Mouse (Mus musculus) thymus, postnatal 25 days (tissue): ENCODE data around the gene Gm17324.
A peak's percentile ranks its signal among the peaks of the same experiment; 100 is the strongest.

Experiments used
- DNase-seq: peaks from one replicate; pipeline ENCODE4 v3.0.0; 2022

Gene Gm17324

DNA sequence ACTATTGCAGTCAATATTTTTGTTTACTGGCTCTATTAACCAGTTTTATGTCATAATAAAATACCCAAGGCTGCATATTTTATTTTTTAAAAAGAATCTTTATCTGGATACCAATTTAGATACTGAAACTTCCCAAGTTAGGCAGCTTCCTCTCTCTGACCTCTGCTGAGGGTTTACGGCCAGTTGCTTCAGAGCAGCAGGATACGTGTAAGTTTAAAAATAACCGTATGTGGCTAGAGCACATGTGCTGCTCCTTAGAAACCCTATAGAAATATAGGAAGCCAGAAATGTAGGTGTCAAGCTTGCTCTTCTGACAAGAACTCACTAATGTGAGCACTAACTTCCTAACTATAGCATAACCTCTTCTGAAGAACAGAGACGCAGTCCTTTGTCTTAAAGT lies 14.8 kb upstream of the Gm17324 start:
- DNase-seq, result no peak

DNA sequence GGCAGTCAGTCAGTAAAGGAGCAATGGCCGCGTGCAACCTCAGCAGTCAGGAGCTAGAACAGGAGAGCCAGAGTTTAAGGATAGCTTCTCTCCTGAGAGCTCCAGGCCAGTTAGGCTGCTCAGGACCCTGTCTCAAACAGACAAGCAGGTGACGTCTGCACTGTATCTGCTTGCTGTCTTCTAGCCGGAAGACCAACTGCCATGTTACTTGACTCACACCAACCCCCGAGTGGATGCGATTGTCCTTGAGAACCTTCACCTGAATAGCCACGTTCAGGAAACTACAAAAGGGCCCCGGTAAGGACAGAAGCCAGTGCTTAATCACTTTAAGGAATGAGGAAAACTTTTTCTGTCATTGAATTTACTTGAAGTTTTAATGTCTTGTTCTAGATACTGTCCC lies 8.4 kb upstream of the Gm17324 start:
- DNase-seq, result no peak

GRCm38 (mm10) chr9:78451382-78451781 lies 2.8 kb upstream of the Gm17324 start:
- DNase-seq, result peak; percentile 33

DNA sequence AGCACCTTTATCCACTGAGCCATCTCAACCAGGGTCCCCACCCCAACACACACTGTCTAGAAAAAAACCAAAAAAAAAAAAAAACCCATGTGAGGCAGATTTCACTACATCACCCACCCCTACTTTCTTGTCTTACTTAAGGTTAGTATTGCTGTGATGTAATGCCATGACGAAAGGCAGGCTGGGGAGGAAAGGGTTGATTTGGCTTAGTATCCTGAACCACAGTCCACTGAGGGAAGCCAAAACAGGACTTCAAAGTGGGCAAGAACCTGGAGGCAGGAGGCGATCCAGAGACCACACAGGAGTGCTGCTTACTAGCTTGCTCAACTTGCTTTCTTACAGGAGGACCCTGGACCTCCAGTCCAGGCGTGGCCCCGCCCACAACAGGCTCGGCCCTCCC lies 1.8 kb upstream of the Gm17324 start:
- no peak for DNase-seq

DNA sequence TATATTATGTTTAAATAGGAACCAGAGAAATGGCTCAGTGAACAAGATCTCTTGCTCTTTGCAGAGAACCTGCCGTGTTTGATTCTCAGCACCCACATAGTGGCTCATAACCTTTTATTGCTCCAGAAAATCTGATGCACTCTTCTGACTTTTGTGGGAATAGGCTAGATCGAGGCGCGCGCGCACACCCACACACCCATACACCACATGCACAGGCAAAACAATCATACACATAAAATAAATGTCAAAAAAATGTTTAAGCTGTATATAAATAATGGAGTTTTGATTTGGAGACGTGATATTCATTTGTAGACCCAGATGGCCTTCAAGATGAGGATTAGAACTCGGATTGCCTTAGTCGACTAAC lies 997 bp downstream of the Gm17324 start:
- DNase-seq, result no peak

DNA sequence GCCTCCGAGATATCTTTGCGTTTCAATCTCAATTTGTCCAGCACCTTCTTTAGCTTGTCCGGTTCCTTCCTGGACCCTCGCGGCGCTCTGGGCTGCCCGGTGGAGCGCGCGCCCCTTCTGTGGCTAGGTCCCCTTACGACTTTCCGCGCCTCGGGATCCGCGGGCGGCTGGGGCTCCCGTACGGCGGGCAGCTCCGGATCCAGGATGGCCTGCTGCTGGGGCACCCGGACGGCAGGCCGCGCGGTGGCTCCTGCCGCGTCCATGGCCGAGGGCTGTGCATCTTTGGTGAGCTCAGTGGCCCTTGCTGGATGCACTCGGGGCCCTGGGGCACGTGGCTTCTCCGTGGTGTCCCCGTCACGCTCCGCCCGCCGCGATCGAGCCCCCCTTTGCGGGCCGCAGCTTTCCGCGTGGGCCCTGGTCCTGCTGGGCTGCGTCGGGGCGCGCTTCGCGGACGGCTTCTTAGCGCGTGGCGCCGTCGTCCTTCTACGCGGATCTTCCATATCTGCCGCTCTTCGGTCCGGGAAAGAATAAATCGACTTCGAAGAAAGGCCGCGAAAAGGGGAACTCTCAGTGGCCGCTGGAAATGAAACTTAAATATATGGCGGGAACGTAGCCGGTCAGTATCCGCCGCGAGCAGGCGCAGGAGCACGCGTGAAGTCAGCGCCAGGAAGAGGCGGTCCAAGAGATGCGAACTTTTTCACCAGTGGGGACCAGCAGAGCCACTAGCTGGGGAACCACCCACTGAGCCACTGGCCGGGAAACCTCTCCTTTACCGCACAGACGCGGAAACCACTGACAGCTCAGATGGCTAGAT lies 5.8 kb downstream of the Gm17324 start, which contains the start of gene Cgas:
TSS of gene Cgas (minus strand) at position 659 of the 814 bp plus-strand sequence.
- DNase-seq, result peak; percentile 46

DNA sequence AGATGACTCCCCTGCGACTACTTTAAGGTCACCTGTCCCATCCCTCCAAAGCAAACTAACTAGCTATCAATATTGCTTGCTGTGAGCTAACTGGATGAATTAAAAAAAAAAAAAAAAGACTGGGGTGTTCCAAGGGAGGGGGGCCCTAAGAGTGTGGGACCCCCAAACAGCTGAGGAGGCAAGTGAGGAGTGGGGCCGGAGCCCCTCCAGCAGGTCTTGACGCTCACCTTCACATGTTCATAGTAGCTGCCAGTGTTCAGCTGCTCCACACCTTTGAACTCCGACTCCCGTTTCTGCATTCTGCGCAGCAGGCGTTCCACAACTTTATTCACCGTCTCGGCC lies 6.4 kb downstream of the Gm17324 start:
- DNase-seq, result no peak

DNA sequence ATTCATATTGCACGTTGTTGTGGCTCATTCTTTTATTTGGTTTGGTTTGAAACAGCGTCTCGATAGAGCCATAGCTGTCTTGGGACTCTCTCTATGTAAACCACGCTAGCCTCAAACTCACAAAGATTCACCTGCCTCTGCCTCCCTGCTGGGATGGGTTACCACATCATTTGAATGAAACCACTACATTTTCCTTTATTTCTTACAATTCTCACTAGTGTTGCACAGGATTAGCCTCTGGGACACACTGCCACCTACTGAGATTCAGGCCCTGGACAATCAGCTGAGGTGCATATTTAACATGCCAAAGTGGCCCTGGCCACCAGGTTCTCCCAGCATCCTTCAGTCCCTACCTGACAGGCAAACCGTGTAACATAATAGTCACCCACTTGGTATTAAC lies 9.2 kb downstream of the Gm17324 start:
- no peak for DNase-seq

DNA sequence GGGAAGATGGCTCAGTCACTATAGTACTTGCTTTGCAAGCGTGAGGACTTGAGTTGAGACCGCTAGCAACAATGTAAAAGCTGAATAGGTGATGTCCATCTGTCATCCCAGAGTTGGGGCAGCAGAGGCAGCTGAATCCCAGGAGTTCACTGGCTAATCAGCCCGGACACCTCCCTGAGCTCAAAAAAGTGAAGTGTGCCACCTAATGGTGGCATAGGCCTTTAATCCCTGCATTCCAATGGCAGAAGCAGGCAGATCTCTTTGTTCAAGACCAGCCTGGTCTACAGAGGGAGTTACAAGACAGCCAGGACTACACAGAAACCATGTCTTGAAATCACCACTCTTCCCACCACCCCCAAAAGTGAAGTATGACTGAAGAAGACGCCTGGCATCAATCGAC lies 16.1 kb downstream of the Gm17324 start:
- DNase-seq, result no peak

DNA sequence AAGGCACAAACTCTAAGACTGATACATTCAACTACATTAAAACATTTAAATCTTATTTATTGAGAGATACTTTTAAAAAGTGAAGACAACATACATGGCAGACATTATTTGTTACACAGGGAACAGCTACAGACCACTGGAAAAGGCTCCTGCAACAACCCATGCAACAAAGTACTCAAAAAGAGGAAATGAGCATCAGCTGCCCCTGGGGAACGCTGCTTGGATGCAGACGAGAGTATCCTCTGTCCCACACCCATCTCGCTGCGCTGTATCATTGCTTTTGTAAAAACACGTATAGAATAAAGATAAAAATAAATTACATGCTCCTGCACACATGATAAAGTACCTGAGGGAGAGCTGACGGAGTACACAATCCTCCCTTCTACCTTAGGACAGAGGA lies 18.1 kb downstream of the Gm17324 start:
- no peak for DNase-seq

DNA sequence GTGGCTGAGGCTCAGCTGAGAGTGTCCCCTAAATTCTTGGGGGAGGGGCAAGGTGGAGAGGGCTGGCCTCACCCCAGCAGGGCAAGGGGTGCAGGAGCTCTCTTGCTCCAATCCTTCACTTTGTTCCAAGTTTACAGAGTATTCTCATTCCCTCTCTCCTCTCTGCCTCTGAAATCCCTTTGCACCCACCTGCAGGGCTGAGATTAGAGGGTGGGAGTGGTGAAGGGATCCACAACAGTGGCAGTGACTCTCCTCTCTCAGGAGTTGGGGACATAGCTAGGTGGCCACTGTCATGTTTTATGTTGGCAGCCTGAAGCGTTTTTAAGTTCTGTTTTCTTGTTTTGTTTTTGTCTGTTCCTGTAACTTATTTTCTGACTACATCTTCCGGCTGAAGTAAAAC lies 19.0 kb downstream of the Gm17324 start:
- no peak for DNase-seq

DNA sequence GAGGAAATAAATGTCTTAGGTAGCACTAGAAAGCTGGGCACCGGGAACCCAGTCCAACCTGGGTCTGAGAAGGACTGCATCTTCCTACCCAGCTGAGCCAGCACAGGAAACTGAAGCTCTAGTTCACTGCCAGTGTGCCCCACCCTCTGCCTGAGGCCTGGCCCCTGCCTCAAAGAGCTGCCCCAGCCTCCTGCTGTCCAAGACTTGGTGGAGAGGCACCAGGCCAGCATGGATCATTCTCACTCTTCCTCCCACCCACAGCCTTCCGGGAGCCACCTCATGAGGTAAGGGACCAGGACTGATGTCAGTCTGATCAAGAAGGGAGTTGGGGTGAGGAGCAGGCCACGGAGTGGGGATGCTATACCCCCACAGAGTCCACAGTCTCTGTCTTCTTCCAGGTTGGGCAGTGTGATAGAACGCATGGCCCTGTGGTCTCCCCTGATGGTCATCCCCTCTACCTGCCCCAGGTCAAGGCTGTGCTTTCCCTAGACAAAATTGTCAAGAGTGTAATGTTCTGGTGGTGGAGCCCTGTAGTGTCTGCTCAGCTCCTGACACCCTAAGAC lies 19.6 kb downstream of the Gm17324 start:
- no peak for DNase-seq

DNA sequence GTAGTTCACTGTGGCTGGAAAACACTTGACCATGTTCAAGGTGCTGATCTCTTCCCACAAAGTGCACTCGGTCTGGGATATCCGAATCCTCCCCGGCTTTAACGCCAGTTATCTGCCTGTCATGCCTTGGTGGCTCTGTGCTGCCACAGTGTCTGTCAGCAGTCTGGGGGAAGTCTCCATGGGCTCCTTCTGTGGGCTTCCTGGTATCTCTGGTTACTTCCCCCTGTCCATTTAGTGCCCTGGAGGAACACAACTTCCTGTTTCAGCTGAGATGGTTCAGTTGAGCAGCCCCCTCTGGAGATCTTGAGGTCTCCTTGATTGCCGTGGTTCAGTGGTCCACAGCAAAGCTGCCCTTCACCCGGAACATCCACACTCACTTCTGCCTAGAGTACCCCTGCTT lies 20.4 kb downstream of the Gm17324 start:
- no peak for DNase-seq

DNA sequence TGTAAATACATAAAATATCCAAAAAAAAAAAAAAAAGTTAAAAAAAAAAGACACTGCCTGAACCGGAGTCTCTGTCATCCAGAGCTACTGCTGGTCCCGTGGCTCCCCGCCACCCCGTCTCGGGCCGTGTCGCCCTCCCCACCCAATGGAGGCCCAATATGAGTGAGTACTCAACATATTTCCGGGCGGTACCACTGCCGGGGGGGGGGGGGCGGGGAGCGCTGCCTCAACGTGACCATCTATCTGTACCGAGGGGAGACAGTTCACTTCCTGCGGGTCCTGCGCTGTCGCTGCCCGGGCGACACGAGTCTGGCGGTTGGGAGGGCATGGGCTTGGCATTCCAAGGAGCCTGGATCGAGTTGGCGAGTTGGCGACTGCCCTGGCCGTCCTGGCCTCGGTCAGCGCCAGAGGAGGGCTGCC lies 21.2 kb downstream of the Gm17324 start:
- DNase-seq, result peak; percentile 22

DNA sequence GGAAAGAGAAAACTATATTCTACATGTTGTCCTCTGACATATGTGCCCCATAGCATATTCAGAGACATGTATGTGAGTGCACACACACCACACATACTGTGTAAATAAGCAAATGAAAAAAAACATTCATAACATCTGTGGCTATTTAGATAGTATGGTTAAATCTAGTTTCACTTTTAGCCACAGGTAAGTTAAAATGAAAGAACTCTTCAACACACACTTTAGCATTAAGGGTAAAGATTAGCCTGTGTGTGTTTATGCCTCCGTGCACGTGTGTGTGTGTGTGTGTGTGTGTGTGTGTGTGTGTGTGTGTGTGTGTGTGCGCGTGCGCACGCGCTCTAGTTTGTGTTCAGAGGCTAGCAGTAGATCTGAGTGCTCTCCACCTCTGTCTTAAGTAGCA lies 47.0 kb downstream of the Gm17324 start:
- no peak for DNase-seq

DNA sequence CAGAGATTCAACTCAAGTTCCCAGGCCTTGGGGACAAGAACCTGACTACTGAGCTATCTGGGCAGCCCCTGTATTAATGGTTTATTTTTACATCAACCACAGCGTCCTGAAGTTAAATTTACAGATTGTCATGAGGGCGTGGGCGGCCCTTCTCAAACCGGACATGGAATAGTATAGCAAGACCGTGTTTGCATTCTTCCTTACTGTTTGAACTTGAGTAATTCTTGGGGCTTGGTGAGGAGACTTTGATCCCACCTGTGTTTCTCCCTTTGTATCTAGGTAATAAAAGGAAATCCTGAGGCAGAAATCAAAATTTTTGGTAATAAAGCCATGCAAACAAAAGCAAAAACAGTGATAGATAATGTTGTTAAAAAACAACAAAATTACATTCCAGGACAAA lies 48.0 kb downstream of the Gm17324 start:
- DNase-seq, result no peak
